Mouse (Mus musculus) stomach, embryonic 16.5 days (tissue): ENCODE measurements around the gene Txndc11. TPM values are rescaled to one million over a fixed set of nuclear protein-coding genes. Genes with fewer than 3 reads are reported as not detected.
"Not testable (repeated sequence)": the region's sequence is repeated elsewhere in the genome, so short reads cannot be mapped to it uniquely, and the experiment has no call there.

Experiments
- ATAC-seq: fragments of 200-750 bp; cut with Nextera tagmentation; 2 replicates; pipeline ENCODE4 v1.8.0; 2017; ENCODE audit warnings: moderate number of reproducible peaks, moderate TSS enrichment; ENCODE audit not compliant: insufficient read depth, low FRiP score
- H3K27ac ChIP-seq: fragments of 300-500 bp; sonication (generic); 2 replicates; pipeline ENCODE4 v1.5.1; 2014; ENCODE audit warnings: low read length
- H3K27me3 ChIP-seq: fragments of 300-500 bp; sonication (generic); 2 replicates; pipeline ENCODE4 v1.6.1; 2014; ENCODE audit warnings: low read length, control low read depth, mixed read lengths; ENCODE audit not compliant: control insufficient read depth, insufficient read depth
- H3K36me3 ChIP-seq: fragments of 300-500 bp; sonication (generic); 2 replicates; pipeline ENCODE4 v1.6.1; 2014; ENCODE audit warnings: low read length; ENCODE audit not compliant: control insufficient read depth, insufficient read depth
- H3K4me1 ChIP-seq: fragments of 300-500 bp; sonication (generic); 2 replicates; pipeline ENCODE4 v1.6.1; 2014; ENCODE audit warnings: low read length, control low read depth, mixed read lengths; ENCODE audit not compliant: control insufficient read depth, insufficient read depth
- H3K4me2 ChIP-seq: fragments of 300-500 bp; sonication (generic); 2 replicates; pipeline ENCODE4 v1.6.1; 2014; ENCODE audit warnings: low read depth, low read length, mixed read lengths
- H3K4me3 ChIP-seq: fragments of 300-500 bp; sonication (generic); replicated peaks from 2 replicates; pipeline ENCODE4 v1.5.1; 2014; ENCODE audit warnings: mild to moderate bottlenecking, low read length
- H3K9ac ChIP-seq: fragments of 300-500 bp; sonication (generic); 2 replicates; pipeline ENCODE4 v1.6.1; 2014; ENCODE audit warnings: low read length
- H3K9me3 ChIP-seq: fragments of 300-500 bp; sonication (generic); replicated peaks from 2 replicates; pipeline ENCODE4 v1.6.1; 2016; ENCODE audit warnings: low read length, control low read depth; ENCODE audit not compliant: control insufficient read depth
- WGBS: fragments of 180-500 bp; shearing (Covaris S2); extraction: QIAGEN DNeasy Blood & Tissue Kit; methylation state at CpG from one replicate; pipeline ENCODE4 v1.1.7; 2014; 5-methylcytosine and 5-hydroxymethylcytosine counted together
- polyA plus RNA-seq: library from polyadenylated mRNA; unstranded; fragments of >200 nt; fragmentation: Nextera tagmentation; extraction: Ambion mirVana; gene quantifications from 2 replicates; pipeline ENCODE4 v1.2.1, GENCODE M21; 2015

The Txndc11 gene
- polyA plus RNA-seq, 1 experiment from 2014 or later: 34.0 TPM

- Histone ChIP-seq H3K27me3 (no peaks in the 10 kb centered on the region), H3K9me3 (no peaks in the 10 kb centered on the region), H3K4me2 (no peak overlapping the region), H3K4me3 (no peak overlapping the region), H3K9ac (no peak overlapping the region), H3K4me1 (no peaks in the 10 kb centered on the region), H3K36me3 (peaks cover 8% of the 10 kb centered on the region; the same call in 1 of the 2 replicates), H3K27ac (no peak overlapping the region)
- ATAC-seq: no peak
- 91% methylated on average over 2 of the region's 2 CpGs for WGBS
Observed at GRCm38 (mm10) chr16:11166431-11166830, 32.0 kb upstream of the Txndc11 start.

DNA sequence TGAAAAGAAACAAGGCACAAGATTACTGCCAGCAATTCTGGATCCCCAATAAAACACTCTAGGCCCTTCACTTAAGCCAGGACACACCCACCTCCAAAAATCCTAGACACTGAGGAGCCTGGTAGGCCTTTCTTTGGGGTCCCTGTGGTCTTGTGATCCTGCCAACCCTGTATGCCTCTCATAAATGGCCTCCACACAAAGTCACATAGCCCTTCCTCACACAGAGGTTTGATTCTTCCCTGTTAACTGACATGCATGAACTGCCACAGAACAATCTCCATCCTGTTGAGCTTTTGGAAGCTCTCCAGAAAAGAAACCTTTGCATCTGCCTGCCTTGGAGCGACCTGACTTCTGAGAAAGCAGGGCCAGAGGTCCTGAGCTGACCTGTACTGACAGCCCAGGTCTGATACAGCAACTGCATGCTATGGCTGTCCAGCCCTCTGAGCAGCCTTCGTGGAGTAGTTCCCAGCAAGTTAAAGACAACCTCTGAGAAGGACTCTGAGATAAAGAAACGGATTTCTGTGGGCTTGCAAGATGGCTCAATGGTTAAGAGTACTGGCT, 30.3 kb upstream of the Txndc11 start:
- no peak for ATAC-seq

DNA sequence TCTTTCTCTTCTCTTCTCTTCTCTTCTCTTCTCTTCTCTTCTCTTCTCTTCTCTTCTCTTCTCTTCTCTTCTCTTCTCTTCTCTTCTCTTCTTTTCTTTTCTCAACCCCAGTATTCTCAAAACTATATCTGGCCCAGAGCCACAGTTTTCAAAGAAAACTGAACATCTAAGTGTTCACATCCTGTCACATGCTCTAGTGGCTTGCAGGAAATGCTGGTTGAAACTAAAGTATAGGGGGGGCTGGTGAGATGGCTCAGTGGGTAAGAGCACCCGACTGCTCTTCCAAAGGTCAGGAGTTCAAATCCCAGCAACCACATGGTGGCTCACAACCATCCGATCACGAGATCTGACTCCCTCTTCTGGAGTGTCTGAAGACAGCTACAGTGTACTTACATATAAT, 23.3 kb upstream of the Txndc11 start:
- H3K4me3 ChIP-seq, ATAC-seq, H3K9me3 ChIP-seq, H3K4me2 ChIP-seq, H3K27me3 ChIP-seq, H3K27ac ChIP-seq, H3K4me1 ChIP-seq, H3K9ac ChIP-seq: not testable (repeated sequence)
- WGBS: 33% methylated on average over 1 of the region's 3 CpGs
- peaks cover 32% of the 10 kb centered on the region for H3K36me3 ChIP-seq

More for the DNA sequence above, 30.3 kb upstream of the Txndc11 start:
- H3K4me3 ChIP-seq: no peak overlapping the region
- no peak overlapping the region for H3K27ac ChIP-seq
- H3K4me1 ChIP-seq: no peaks in the 10 kb centered on the region
- H3K9ac ChIP-seq: no peak overlapping the region
- 76% methylated on average over 3 of the region's 3 CpGs for WGBS
- no peak overlapping the region for H3K4me2 ChIP-seq
- H3K27me3 ChIP-seq: no peaks in the 10 kb centered on the region
- H3K36me3 ChIP-seq: peaks cover 12% of the 10 kb centered on the region; the same call in 1 of the 2 replicates
- no peaks in the 10 kb centered on the region for H3K9me3 ChIP-seq

GRCm38 (mm10) chr16:11154500-11154899, 20.1 kb upstream of the Txndc11 start:
- no peaks in the 10 kb centered on the region for H3K27me3 ChIP-seq
- no peaks in the 10 kb centered on the region for H3K4me1 ChIP-seq
- peaks cover 27% of the 10 kb centered on the region for H3K36me3 ChIP-seq
- no peak overlapping the region for H3K4me2 ChIP-seq
- ATAC-seq: no peak
- H3K27ac ChIP-seq: no peak overlapping the region
- no peaks in the 10 kb centered on the region for H3K9me3 ChIP-seq
- no peak overlapping the region for H3K9ac ChIP-seq
- H3K4me3 ChIP-seq: no peak overlapping the region

DNA sequence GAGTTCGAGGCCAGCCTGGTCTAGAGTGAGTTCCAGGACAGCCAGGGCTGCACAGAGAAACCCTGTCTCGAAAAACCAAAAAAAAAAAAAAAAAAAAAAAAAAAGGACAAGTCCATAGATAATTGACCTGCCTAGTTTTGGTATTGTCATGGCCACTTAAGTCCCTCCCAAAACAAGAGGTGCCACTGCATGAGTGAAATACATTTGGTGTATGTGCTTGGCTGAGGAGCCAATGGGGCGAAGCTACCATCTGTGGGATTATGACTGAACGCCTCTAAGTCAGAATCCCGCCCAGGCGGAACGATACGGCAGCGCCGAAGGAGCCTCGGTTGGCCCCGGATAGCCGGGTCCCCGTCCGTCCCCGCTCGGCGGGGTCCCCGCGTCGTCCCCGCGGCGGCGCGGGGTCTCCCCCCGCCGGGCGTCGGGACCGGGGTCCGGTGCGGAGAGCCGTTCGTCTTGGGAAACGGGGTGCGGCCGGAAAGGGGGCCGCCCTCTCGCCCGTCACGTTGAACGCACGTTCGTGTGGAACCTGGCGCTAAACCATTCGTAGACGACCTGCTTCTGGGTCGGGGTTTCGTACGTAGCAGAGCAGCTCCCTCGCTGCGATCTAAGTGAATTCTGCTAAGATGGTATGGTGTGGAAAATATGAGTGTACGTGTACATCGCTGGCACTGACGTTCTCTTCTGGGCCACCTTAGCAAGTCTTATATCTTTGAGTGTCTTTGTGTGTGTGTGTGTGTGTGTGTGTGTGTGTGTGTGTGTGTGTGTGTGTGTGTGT, 9.4 kb upstream of the Txndc11 start:
- H3K4me3 ChIP-seq, H3K9me3 ChIP-seq, ATAC-seq, H3K9ac ChIP-seq, H3K27ac ChIP-seq, H3K4me1 ChIP-seq, H3K4me2 ChIP-seq, H3K27me3 ChIP-seq: not testable (repeated sequence)
- H3K36me3 ChIP-seq: peaks cover 28% of the 10 kb centered on the region
- WGBS: 19% methylated on average over 54 of the region's 56 CpGs

DNA sequence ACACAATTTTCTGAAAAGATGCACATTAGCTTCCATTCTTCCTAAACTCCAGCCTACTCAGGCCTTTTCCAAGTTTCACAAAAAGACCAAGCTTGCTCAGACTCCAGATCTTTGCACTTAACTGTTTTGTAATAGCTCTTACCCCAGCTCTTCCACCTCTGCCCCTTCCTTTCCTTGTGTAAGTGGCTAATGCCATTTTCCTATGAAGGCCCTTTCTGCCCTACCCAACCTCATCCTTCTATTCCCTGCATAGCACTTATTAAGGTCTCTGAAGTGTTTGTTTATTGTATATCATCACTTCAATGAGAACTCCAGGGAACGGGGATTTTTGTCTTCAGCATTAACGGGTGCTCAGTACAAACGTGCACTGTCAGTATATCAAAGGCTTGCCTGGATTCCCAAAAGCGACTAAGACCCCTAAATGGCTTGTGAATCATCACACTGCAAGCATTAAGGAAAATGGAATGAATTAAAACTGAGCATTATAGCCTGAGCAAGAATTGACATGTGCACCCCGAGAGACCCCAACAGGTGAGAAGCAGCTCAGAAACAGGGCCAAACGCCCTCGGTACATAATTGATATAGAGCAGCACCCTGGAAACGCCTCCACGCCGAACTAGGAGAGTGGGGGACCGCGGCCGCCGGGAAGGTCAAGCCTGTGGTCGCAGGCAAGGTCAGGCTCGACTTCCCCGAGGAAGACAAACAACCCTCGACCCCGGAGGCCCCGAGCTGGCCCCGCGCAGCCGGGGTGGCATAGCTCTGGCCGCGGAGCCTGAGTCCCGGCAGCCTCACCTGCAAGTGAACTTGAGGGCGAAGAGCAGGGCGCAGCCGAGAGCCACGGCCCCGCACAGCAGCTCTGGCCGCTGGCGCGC, 738 bp downstream of the Txndc11 start:
- H3K4me3 ChIP-seq: peak overlapping the region; percentile 96
- H3K4me2 ChIP-seq: peak overlapping the region; percentile 80
- H3K4me1 ChIP-seq: peaks cover 19% of the 10 kb centered on the region; the same call in 1 of the 2 replicates
- peaks cover 9% of the 10 kb centered on the region; the same call in 1 of the 2 replicates for H3K36me3 ChIP-seq
- H3K27ac ChIP-seq: peak overlapping the region; percentile 84
- H3K9me3 ChIP-seq: no peaks in the 10 kb centered on the region
- under 1% methylated on average over 34 of the region's 34 CpGs for WGBS
- peak overlapping the region; percentile 96 for H3K9ac ChIP-seq
- no peaks in the 10 kb centered on the region for H3K27me3 ChIP-seq
- no peak; the same call in 1 of the 2 replicates for ATAC-seq

GRCm38 (mm10) chr16:11132839-11133238, 1.6 kb downstream of the Txndc11 start:
- ATAC-seq: no peak

DNA sequence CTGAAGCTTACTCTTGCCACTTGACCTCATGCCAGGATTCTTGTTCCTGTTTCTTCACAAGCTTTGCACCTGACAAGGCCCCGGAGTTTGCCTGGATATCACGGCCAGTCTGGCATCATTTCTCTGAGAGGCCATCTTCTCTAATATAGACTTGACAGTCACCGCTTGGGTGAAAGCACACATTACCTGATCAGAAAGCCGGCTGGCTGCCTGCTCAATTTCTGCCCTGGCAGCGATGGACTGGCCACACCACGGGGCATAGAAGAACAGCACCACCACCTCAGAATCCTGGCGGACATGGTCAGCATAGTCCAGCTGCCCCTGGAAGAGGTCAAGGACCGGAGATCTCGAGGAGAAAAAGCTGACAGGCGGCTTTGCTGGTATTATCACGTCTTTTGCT, 6.1 kb downstream of the Txndc11 start:
- no peak overlapping the region for H3K4me2 ChIP-seq
- no peak overlapping the region for H3K9ac ChIP-seq
- H3K9me3 ChIP-seq: no peaks in the 10 kb centered on the region
- no peak overlapping the region for H3K4me3 ChIP-seq
- H3K27me3 ChIP-seq: no peaks in the 10 kb centered on the region
- H3K36me3 ChIP-seq: no peaks in the 10 kb centered on the region; the same call in 1 of the 2 replicates
- peaks cover 12% of the 10 kb centered on the region; the same call in 1 of the 2 replicates for H3K4me1 ChIP-seq
- H3K27ac ChIP-seq: no peak overlapping the region
- 84% methylated on average over 11 of the region's 11 CpGs for WGBS
- no peak for ATAC-seq

More at GRCm38 (mm10) chr16:11132839-11133238, 1.6 kb downstream of the Txndc11 start:
- Histone ChIP-seq H3K4me3 (peak overlapping the region; percentile 96), H3K9me3 (no peaks in the 10 kb centered on the region), H3K4me1 (peaks cover 19% of the 10 kb centered on the region; the same call in 1 of the 2 replicates), H3K4me2 (peak overlapping the region; percentile 80), H3K27me3 (no peaks in the 10 kb centered on the region), H3K27ac (no peak overlapping the region), H3K36me3 (peaks cover 6% of the 10 kb centered on the region; the same call in 1 of the 2 replicates), H3K9ac (peak overlapping the region; percentile 96; the same call in 1 of the 2 replicates)
- WGBS: 3% methylated on average over 2 of the region's 2 CpGs
